Mouse (Mus musculus) spleen, adult 2 months (tissue): ENCODE results near the gene Hoxd10. TPM values are rescaled to one million over a fixed set of nuclear protein-coding genes. Genes with fewer than 3 reads are reported as not detected.

Source experiments
- DNase-seq, 2 experiments: peaks; one replicate each; pipeline versions ENCODE4 v3.0.0 to v3.0.0-alpha.2; 2012 to 2021; ENCODE audit warnings: low spot score in 2 of 2, low read depth in 1 of 2
- H3K27ac ChIP-seq: fragments of 200-500 bp; 2 replicates; pipeline ENCODE4 v1.5.1; 2012; ENCODE audit warnings: low read length, inconsistent platforms; ENCODE audit not compliant: insufficient read depth
- H3K27me3 ChIP-seq: fragments of 200-500 bp; 2 replicates; pipeline ENCODE4 v1.6.1; 2012; ENCODE audit warnings: mild to moderate bottlenecking, moderate library complexity, low read length, inconsistent platforms; ENCODE audit not compliant: control insufficient read depth, insufficient read depth
- H3K36me3 ChIP-seq: fragments of 200-500 bp; 2 replicates; pipeline ENCODE4 v1.6.1; 2012; ENCODE audit warnings: mild to moderate bottlenecking, low read length, inconsistent platforms; ENCODE audit not compliant: control insufficient read depth, insufficient read depth
- H3K4me1 ChIP-seq: fragments of 200-500 bp; 2 replicates; pipeline ENCODE4 v1.6.1; 2011; ENCODE audit warnings: inconsistent platforms; ENCODE audit not compliant: control insufficient read depth, insufficient read depth, insufficient read length
- H3K4me3 ChIP-seq: fragments of 200-500 bp; 2 replicates; pipeline ENCODE4 v1.5.1; 2011; ENCODE audit warnings: mild to moderate bottlenecking, inconsistent platforms; ENCODE audit not compliant: insufficient read depth, insufficient read length; ENCODE audit errors: extremely low read depth
- CTCF ChIP-seq: fragments of 200-500 bp; IDR thresholded peaks from 2 replicates; pipeline ENCODE4 v1.5.1; 2011; ENCODE audit warnings: mild to moderate bottlenecking, inconsistent platforms; ENCODE audit not compliant: insufficient read depth, insufficient read length, insufficient replicate concordance; ENCODE audit errors: extremely low read depth
- POLR2A ChIP-seq: fragments of 200-500 bp; IDR thresholded peaks from 2 replicates; pipeline ENCODE4 v1.6.1; 2011; ENCODE audit warnings: low read depth, low read length, inconsistent platforms
- WGBS: fragments of 180-500 bp; shearing (Covaris S2); methylation state at CpG from one replicate; pipeline ENCODE4 v1.1.7; 2018; 5-methylcytosine and 5-hydroxymethylcytosine counted together
- polyA plus RNA-seq: library from polyadenylated mRNA; depleted of rRNA; stranded (reverse); fragments of >200 nt; gene quantifications from 2 replicates; pipeline ENCODE4 v1.2.3, GENCODE M21; 2012

Gene Hoxd10
- polyA plus RNA-seq, 1 experiment, result not detected

GRCm38 (mm10) chr2:74709465-74710419 lies 18.0 kb downstream of the Hoxd10 start:
- no peak for DNase-seq
- WGBS, result 26% methylated on average over 5 of the region's 5 CpGs
- TF ChIP-seq POLR2A (no peak), CTCF (no peak)
- Histone ChIP-seq H3K4me3 (no peak overlapping the region), H3K27ac (no peak overlapping the region), H3K4me1 (peaks cover 6% of the 10 kb centered on the region; the same call in 1 of the 2 replicates), H3K27me3 (peaks cover 28% of the 10 kb centered on the region), H3K36me3 (no peaks in the 10 kb centered on the region)

- Histone ChIP-seq H3K36me3 (no peaks in the 10 kb centered on the region), H3K27me3 (peaks cover 20% of the 10 kb centered on the region), H3K27ac (no peak overlapping the region), H3K4me3 (no peak overlapping the region), H3K4me1 (peaks cover 4% of the 10 kb centered on the region; the same call in 1 of the 2 replicates)
- 7% methylated on average over 16 of the region's 16 CpGs for WGBS
- DNase-seq, result no peak
- TF ChIP-seq CTCF (no peak), POLR2A (no peak)
Observed at GRCm38 (mm10) chr2:74710929-74711543, 19.3 kb downstream of the Hoxd10 start.

GRCm38 (mm10) chr2:74711721-74712621 lies 20.2 kb downstream of the Hoxd10 start, which contains the start of the genes Hoxd3 and Hoxd4:
Gene Hoxd3 (plus strand): TSS chr2:74711927.
Gene Hoxd4 (plus strand): TSS chr2:74711929.
- WGBS, result 4% methylated on average over 65 of the region's 65 CpGs
- Histone ChIP-seq H3K27me3 (peaks cover 20% of the 10 kb centered on the region), H3K4me3 (peak within 1 kb of the TSS; percentile 35; the same call in 1 of the 2 replicates), H3K27ac (no peak within 1 kb of the TSS), H3K4me1 (peaks cover 4% of the 10 kb centered on the region; the same call in 1 of the 2 replicates), H3K36me3 (no peaks in the 10 kb centered on the region)
- TF ChIP-seq CTCF (no peak), POLR2A (no peak)
- no peak for DNase-seq

GRCm38 (mm10) chr2:74713239-74714150 lies 21.8 kb downstream of the Hoxd10 start:
- Histone ChIP-seq H3K4me1 (peaks cover 4% of the 10 kb centered on the region; the same call in 1 of the 2 replicates), H3K4me3 (no peak overlapping the region), H3K36me3 (no peaks in the 10 kb centered on the region), H3K27me3 (peaks cover 20% of the 10 kb centered on the region), H3K27ac (no peak overlapping the region)
- TF ChIP-seq CTCF, result no peak
- TF ChIP-seq POLR2A, result no peak
- WGBS, result 26% methylated on average over 19 of the region's 19 CpGs
- no peak for DNase-seq

GRCm38 (mm10) chr2:74714156-74714789 lies 22.5 kb downstream of the Hoxd10 start:
- peaks cover 4% of the 10 kb centered on the region; the same call in 1 of the 2 replicates for H3K4me1 ChIP-seq
- TF ChIP-seq CTCF, result no peak
- TF ChIP-seq POLR2A, result no peak
- no peak overlapping the region for H3K27ac ChIP-seq
- no peak overlapping the region for H3K4me3 ChIP-seq
- WGBS, result 14% methylated on average over 18 of the region's 18 CpGs
- DNase-seq, result no peak
- H3K36me3 ChIP-seq, result no peaks in the 10 kb centered on the region
- peaks cover 20% of the 10 kb centered on the region for H3K27me3 ChIP-seq
